Mouse (Mus musculus): ENCODE results near the gene Mfsd14a. TPM values are rescaled to one million over a fixed set of nuclear protein-coding genes. Genes with fewer than 3 reads are reported as not detected.

Gene Mfsd14a
- polyA plus RNA-seq, 1 experiment from 2014 or later: 67.4 TPM

DNA sequence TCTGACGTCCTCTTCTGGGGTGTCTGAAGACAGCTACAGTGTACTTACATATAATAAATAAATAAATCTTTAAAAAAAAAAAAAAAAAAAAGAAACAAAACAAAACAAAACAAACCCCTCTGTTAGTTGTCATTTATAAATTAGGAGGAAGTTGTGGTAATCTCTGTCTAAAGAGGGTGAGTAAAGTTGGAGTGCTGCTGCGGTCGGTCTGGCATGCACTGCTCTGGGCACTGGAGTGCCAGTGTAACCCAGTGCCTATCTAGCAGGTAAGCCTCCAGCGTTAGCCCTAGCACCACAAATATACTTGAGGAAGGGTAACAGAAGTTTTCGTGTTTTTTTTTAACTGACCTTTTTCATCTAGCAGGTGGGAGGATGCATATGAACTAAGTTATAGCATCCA is 61.5 kb downstream of the Mfsd14a start:
- DNase-seq (ENCODE audit: low spot score): no peak
- H3K36me3 ChIP-seq (ENCODE audit: control insufficient read depth, insufficient read depth, low read length): no peaks in the 10 kb centered on the region
- H3K9me3 ChIP-seq (ENCODE audit: control insufficient read depth, low read length): no peaks in the 10 kb centered on the region
- H3K4me3 ChIP-seq (ENCODE audit: low read depth, low read length): no peak overlapping the region
- H3K4me1 ChIP-seq (replicated peaks; ENCODE audit: control insufficient read depth, insufficient read depth, low read length): peaks cover 6% of the 10 kb centered on the region; the same call in 1 of the 2 replicates
- WGBS: 70% methylated on average over 5 of the region's 5 CpGs
- H3K4me2 ChIP-seq: no peak overlapping the region
- ATAC-seq (replicated peaks; ENCODE audit: low FRiP score): no peak
- no peaks in the 10 kb centered on the region for H3K27me3 ChIP-seq (replicated peaks; ENCODE audit: control insufficient read depth, insufficient read depth, low read length)
- no peak overlapping the region for H3K9ac ChIP-seq (ENCODE audit: low read depth, low read length)
- no peak overlapping the region for H3K27ac ChIP-seq (ENCODE audit: low read depth, low read length)

- ATAC-seq (replicated peaks; ENCODE audit: low FRiP score) (no peak), DNase-seq (ENCODE audit: low spot score) (no peak)
- Histone ChIP-seq H3K9ac (ENCODE audit: low read depth, low read length) (no peak overlapping the region), H3K27ac (ENCODE audit: low read depth, low read length) (no peak overlapping the region), H3K9me3 (ENCODE audit: control insufficient read depth, low read length) (no peaks in the 10 kb centered on the region), H3K27me3 (replicated peaks; ENCODE audit: control insufficient read depth, insufficient read depth, low read length) (no peaks in the 10 kb centered on the region), H3K4me1 (replicated peaks; ENCODE audit: control insufficient read depth, insufficient read depth, low read length) (peaks cover 9% of the 10 kb centered on the region; the same call in 1 of the 2 replicates), H3K36me3 (ENCODE audit: control insufficient read depth, insufficient read depth, low read length) (no peaks in the 10 kb centered on the region), H3K4me3 (ENCODE audit: low read depth, low read length) (no peak overlapping the region), H3K4me2 (no peak overlapping the region)
- 78% methylated on average over 2 of the region's 2 CpGs for WGBS
Observed at GRCm38 (mm10) chr3:116599705-116600104, 62.8 kb downstream of the Mfsd14a start.

- H3K27ac ChIP-seq (ENCODE audit: low read depth, low read length): peak overlapping the region; percentile 66; the same call in 1 of the 2 replicates
- no peak for ATAC-seq (replicated peaks; ENCODE audit: low FRiP score)
- peak overlapping the region; percentile 91 for H3K9ac ChIP-seq (ENCODE audit: low read depth, low read length)
- no peaks in the 10 kb centered on the region for H3K27me3 ChIP-seq (replicated peaks; ENCODE audit: control insufficient read depth, insufficient read depth, low read length)
- H3K9me3 ChIP-seq (ENCODE audit: control insufficient read depth, low read length): no peaks in the 10 kb centered on the region
- peaks cover 9% of the 10 kb centered on the region; the same call in 1 of the 2 replicates for H3K4me1 ChIP-seq (replicated peaks; ENCODE audit: control insufficient read depth, insufficient read depth, low read length)
- WGBS: 6% methylated on average over 10 of the region's 10 CpGs
- H3K36me3 ChIP-seq (ENCODE audit: control insufficient read depth, insufficient read depth, low read length): peaks cover 3% of the 10 kb centered on the region
- H3K4me3 ChIP-seq (ENCODE audit: low read depth, low read length): peak overlapping the region; percentile 82
- H3K4me2 ChIP-seq: peak overlapping the region; percentile 77
- no peak for DNase-seq (ENCODE audit: low spot score)
Observed at GRCm38 (mm10) chr3:116595603-116595991, 66.9 kb downstream of the Mfsd14a start.

DNA sequence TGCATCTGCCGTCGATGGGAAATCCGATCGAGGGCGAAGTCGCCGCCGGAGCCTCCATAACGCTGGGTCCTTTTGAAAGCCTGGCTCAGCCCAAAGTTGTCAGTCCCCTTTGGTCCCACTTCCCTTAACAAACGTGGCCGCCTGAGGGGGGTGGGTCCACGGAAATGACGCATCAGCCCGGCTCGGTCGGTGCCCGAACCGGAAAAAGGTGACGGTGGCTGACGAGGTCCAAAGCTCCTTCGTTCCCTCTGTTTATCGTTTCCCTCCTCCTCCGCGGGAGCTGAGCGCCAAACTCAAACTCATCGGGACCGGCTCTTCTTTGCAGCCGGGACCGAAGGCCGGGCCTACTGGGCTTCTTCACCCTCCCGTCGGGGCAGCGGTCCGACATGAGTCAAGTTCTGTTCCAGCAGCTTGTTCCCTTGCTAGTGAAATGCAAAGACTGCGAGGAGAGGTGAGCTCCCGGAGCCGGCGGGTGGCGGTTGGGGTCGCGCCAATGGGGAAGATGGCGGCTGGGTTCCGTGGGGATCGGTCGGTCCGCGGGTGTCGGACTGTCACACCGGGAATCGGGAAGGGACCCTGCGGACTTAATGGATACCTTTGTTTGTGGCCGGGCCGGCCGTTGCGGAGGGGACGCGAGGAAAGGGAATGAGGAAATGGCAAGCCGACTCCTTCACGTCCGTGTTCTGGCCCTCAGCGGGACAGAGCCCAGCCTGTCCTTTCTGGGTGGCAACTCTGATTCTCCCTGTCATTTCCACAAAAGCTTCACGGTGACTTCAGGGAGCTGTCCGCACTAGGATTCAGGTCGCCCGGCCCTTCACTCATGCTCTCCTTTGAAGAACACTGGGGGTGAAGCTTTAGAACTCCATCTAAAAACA is 67.5 kb downstream of the Mfsd14a start, which contains the start of gene Sass6:
Gene Sass6 (plus strand): TSS at position 255 of the 875 bp plus-strand sequence.
- Histone ChIP-seq H3K4me3 (ENCODE audit: low read depth, low read length) (peak within 1 kb of the TSS; percentile 82), H3K9ac (ENCODE audit: low read depth, low read length) (peak within 1 kb of the TSS; percentile 91), H3K27ac (ENCODE audit: low read depth, low read length) (peak within 1 kb of the TSS; percentile 66), H3K4me1 (replicated peaks; ENCODE audit: control insufficient read depth, insufficient read depth, low read length) (peaks cover 9% of the 10 kb centered on the region; the same call in 1 of the 2 replicates), H3K27me3 (replicated peaks; ENCODE audit: control insufficient read depth, insufficient read depth, low read length) (no peaks in the 10 kb centered on the region), H3K9me3 (ENCODE audit: control insufficient read depth, low read length) (no peaks in the 10 kb centered on the region), H3K4me2 (peak within 1 kb of the TSS; percentile 77), H3K36me3 (ENCODE audit: control insufficient read depth, insufficient read depth, low read length) (peaks cover 6% of the 10 kb centered on the region)
- peak; percentile 94 for ATAC-seq (replicated peaks; ENCODE audit: low FRiP score)
- DNase-seq (ENCODE audit: low spot score): peak; percentile 95
- under 1% methylated on average over 65 of the region's 65 CpGs for WGBS

GRCm38 (mm10) chr3:116594076-116594727 is 68.3 kb downstream of the Mfsd14a start:
- Histone ChIP-seq H3K27ac (ENCODE audit: low read depth, low read length) (peak overlapping the region; percentile 33), H3K4me2 (peak overlapping the region; percentile 62), H3K9ac (ENCODE audit: low read depth, low read length) (peak overlapping the region; percentile 91), H3K36me3 (ENCODE audit: control insufficient read depth, insufficient read depth, low read length) (peaks cover 10% of the 10 kb centered on the region), H3K4me1 (replicated peaks; ENCODE audit: control insufficient read depth, insufficient read depth, low read length) (peaks cover 9% of the 10 kb centered on the region; the same call in 1 of the 2 replicates), H3K4me3 (ENCODE audit: low read depth, low read length) (peak overlapping the region; percentile 82), H3K27me3 (replicated peaks; ENCODE audit: control insufficient read depth, insufficient read depth, low read length) (no peaks in the 10 kb centered on the region), H3K9me3 (ENCODE audit: control insufficient read depth, low read length) (no peaks in the 10 kb centered on the region)
- WGBS: 2% methylated on average over 22 of the region's 22 CpGs
- ATAC-seq (replicated peaks; ENCODE audit: low FRiP score): peak; percentile 59
- no peak for DNase-seq (ENCODE audit: low spot score)

GRCm38 (mm10) chr3:116582201-116582600 is 80.3 kb downstream of the Mfsd14a start:
- no peaks in the 10 kb centered on the region for H3K4me1 ChIP-seq (replicated peaks; ENCODE audit: control insufficient read depth, insufficient read depth, low read length)
- no peaks in the 10 kb centered on the region for H3K27me3 ChIP-seq (replicated peaks; ENCODE audit: control insufficient read depth, insufficient read depth, low read length)
- no peaks in the 10 kb centered on the region for H3K9me3 ChIP-seq (ENCODE audit: control insufficient read depth, low read length)
- WGBS: 94% methylated on average over 9 of the region's 9 CpGs
- H3K27ac ChIP-seq (ENCODE audit: low read depth, low read length): no peak overlapping the region
- H3K9ac ChIP-seq (ENCODE audit: low read depth, low read length): no peak overlapping the region
- DNase-seq (ENCODE audit: low spot score): no peak
- H3K36me3 ChIP-seq (ENCODE audit: control insufficient read depth, insufficient read depth, low read length): peaks cover 37% of the 10 kb centered on the region
- ATAC-seq (replicated peaks; ENCODE audit: low FRiP score): no peak
- no peak overlapping the region for H3K4me3 ChIP-seq (ENCODE audit: low read depth, low read length)
- H3K4me2 ChIP-seq: no peak overlapping the region

Other genes with a start within 250 kb of the Mfsd14a start
- gene Cdc14a, start 238.6 kb downstream of the Mfsd14a start, polyA plus RNA-seq (2014; fragmentation: Nextera tagmentation; extraction: Ambion mirVana): 6.7 and 7.1 TPM in 2 replicates
- gene Rtca, start 154.5 kb downstream of the Mfsd14a start, polyA plus RNA-seq (2014; fragmentation: Nextera tagmentation; extraction: Ambion mirVana): 67.2 and 70.8 TPM in 2 replicates
- gene Dbt, start 149.6 kb downstream of the Mfsd14a start, polyA plus RNA-seq (2014; fragmentation: Nextera tagmentation; extraction: Ambion mirVana): 17.3 and 17.8 TPM in 2 replicates
- gene Lrrc39, start 99.7 kb downstream of the Mfsd14a start, polyA plus RNA-seq (2014; fragmentation: Nextera tagmentation; extraction: Ambion mirVana): 2.1 and 2.8 TPM in 2 replicates
- gene Sass6, start 67.7 kb downstream of the Mfsd14a start, polyA plus RNA-seq (2014; fragmentation: Nextera tagmentation; extraction: Ambion mirVana): 30.4 and 32.4 TPM in 2 replicates
- gene Trmt13, start 48.1 kb downstream of the Mfsd14a start, polyA plus RNA-seq (2014; fragmentation: Nextera tagmentation; extraction: Ambion mirVana): 23.4 and 26.3 TPM in 2 replicates
- gene Gm43191, start 18.6 kb upstream of the Mfsd14a start, polyA plus RNA-seq (2014; fragmentation: Nextera tagmentation; extraction: Ambion mirVana): 0.30 TPM in 1 of 2 replicates, not detected in the other
- 20.0 TPM in 2 replicates for gene Slc35a3, start 50.2 kb upstream of the Mfsd14a start, polyA plus RNA-seq (2014; fragmentation: Nextera tagmentation; extraction: Ambion mirVana)
- 13.4 and 13.6 TPM in 2 replicates for gene Agl, start 145.5 kb upstream of the Mfsd14a start, polyA plus RNA-seq (2014; fragmentation: Nextera tagmentation; extraction: Ambion mirVana)
- 66.7 and 73.0 TPM in 2 replicates for gene Frrs1, start 196.8 kb upstream of the Mfsd14a start, polyA plus RNA-seq (2014; fragmentation: Nextera tagmentation; extraction: Ambion mirVana)

All from liver, embryonic 11.5 days (tissue).